Comparison of ENCODE assay signal across 9 mouse cellular contexts in the genomic region with DNA sequence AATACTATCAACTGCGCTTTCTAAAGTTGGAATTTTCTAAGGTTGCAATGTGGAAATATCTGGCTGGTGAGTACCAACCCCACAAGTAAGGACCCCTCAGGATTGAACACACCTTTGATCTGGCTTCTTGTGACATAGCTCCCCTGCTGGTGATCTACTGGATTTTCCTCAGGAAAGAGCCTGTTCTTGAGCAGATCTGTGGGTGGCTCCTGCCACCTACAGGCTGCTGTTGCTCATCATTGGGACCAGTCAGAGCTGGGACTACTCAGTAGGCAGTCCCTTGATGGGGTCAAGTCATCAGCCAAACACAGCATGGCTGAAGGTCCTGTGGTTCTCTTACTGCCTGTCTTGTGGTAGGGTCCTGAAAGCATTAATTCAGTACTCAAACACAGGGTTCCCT. TPM values are rescaled to one million over a fixed set of nuclear protein-coding genes. Genes with fewer than 3 reads are reported as not detected.
DNase-seq lines count a peak whose midpoint lies in the region; ATAC-seq and TF ChIP-seq lines count a peak whose summit lies in the region.
"Had no signal": no experiment of that assay in that cellular context is flagged by ENCODE, and none has a peak within 500 bp of the region (broad histone marks: within the 10 kb centered on the region; RNA-seq: fewer than 3 reads in every experiment).

No protein-coding gene starts in this region.

- H3K9ac ChIP-seq in forebrain, postnatal 0 days = no peak overlapping the region

- no peak overlapping the region for H3K4me3 ChIP-seq in G1E (ENCODE audit: low read depth, low read length)
- H3K4me3 ChIP-seq in forebrain, postnatal 0 days (ENCODE audit: low read depth, low read length) = no peak overlapping the region

- peaks cover 66% of the 10 kb centered on the region for H3K27me3 ChIP-seq in G1E (ENCODE audit: insufficient read depth, low read length)
- 0 out of 2 replicates have a peak, but pooled peaks cover 3% of the 10 kb centered on the region for H3K27me3 ChIP-seq in forebrain, postnatal 0 days (ENCODE audit: insufficient read depth, low read length)

- ATAC-seq in G1E (ENCODE audit: extremely low read depth, insufficient number of reproducible peaks, low FRiP score, poor library complexity, severe bottlenecking) = peak; percentile 74
- ATAC-seq in forebrain, postnatal 0 days = peak; percentile 75
- peak; percentile 82 for ATAC-seq in neutrophil, adult 5-6 weeks (ENCODE audit: extremely low read depth, insufficient number of reproducible peaks, low FRiP score, poor library complexity, severe bottlenecking)

- 47% methylated on average over 1 of the region's 1 CpGs for WGBS in forebrain, postnatal 0 days

- H3K27ac ChIP-seq in forebrain, postnatal 0 days (ENCODE audit: low read depth, low read length) = no peak overlapping the region

- H3K9me3 ChIP-seq in G1E (replicated peaks) = no peaks in the 10 kb centered on the region
- H3K9me3 ChIP-seq in forebrain, postnatal 0 days (ENCODE audit: low read length) = no peaks in the 10 kb centered on the region
- H3K9me3 ChIP-seq: megakaryocyte, embryonic 14.5 days had no signal

- no peaks in the 10 kb centered on the region for H3K36me3 ChIP-seq in G1E (replicated peaks)
- peaks cover 2% of the 10 kb centered on the region; the same call in 1 of the 2 replicates for H3K36me3 ChIP-seq in forebrain, postnatal 0 days (ENCODE audit: insufficient read depth)

- peaks cover 17% of the 10 kb centered on the region for H3K4me1 ChIP-seq in G1E (ENCODE audit: insufficient read depth, low read depth, low read length)
- H3K4me1 ChIP-seq in forebrain, postnatal 0 days (ENCODE audit: insufficient read depth) = peaks cover 21% of the 10 kb centered on the region

- H3K4me2 ChIP-seq in forebrain, postnatal 0 days (ENCODE audit: low read depth) = no peak overlapping the region

- DNase-seq in G1E (ENCODE audit: low spot score) = peak; percentile 73
- DNase-seq in cerebellum, adult 11 months = peak; percentile 60
- DNase-seq in forebrain, postnatal 0 days = peak; percentile 85
- peak; percentile 81 for DNase-seq in heart, postnatal 4 days
- DNase-seq in layer of hippocampus, adult 18-20 months (ENCODE audit: low spot score in 2 of 2) = peak; percentile 76 to 88
- peak; percentile 81 to 89 for DNase-seq in lung, adult 18-20 months
- peak; percentile 89 for DNase-seq in thymus, postnatal 0 days (ENCODE audit: low spot score)

- TF ChIP-seq CTCF in G1E (IDR thresholded peaks at IDR 0.05; ENCODE audit: low read depth, low read length) = peak; percentile 42; the same call in 1 of the 2 replicates
- peak; percentile 98 for TF ChIP-seq CTCF in forebrain, postnatal 0 days (IDR thresholded peaks at IDR 0.05; ENCODE audit: low read depth)

RNA-seq across cellular contexts. Expression of a gene that starts 1.3 kb away (rescaled TPM):
- not detected in 2 replicates for total RNA-seq in G1E (2014; fragmentation: Nextera tagmentation)
- 1.2 TPM in 2 replicates for total RNA-seq in G1E (2017)
- 0.28 and 0.32 TPM in 2 replicates for polyA plus RNA-seq in G1E (2012)
- 51.1 and 55.6 TPM in 2 replicates for total RNA-seq in forebrain, postnatal 0 days (2014; rRNA removed)
- 53.8 and 57.5 TPM in 2 replicates for polyA plus RNA-seq in forebrain, postnatal 0 days (2015; fragmentation: Nextera tagmentation; extraction: Ambion mirVana)
- 10 to 100 TPM in 1 of 2 experiments, 1 to 10 TPM in 1; 9.9 to 11.1 TPM for total RNA-seq in heart, postnatal 4 days (2021)
- total RNA-seq in layer of hippocampus, adult 18-20 months (2021) = 10 to 100 TPM; 48.3 to 55.1 TPM
- 18.4 and 24.7 TPM in 2 replicates for total RNA-seq in neutrophil, adult 5-6 weeks (2017)
- 8.5 and 9.8 TPM in 2 replicates for polyA plus RNA-seq in thymus, postnatal 0 days (2015; fragmentation: Nextera tagmentation; extraction: Ambion mirVana)

RNA-seq across cellular contexts. Expression of a gene that starts 7.3 kb away (rescaled TPM):
- total RNA-seq in G1E (2014; fragmentation: Nextera tagmentation) = not detected in 2 replicates
- 0.05 TPM in 1 of 2 replicates, not detected in the other for total RNA-seq in G1E (2017)
- 0.04 TPM in 1 of 2 replicates, not detected in the other for polyA plus RNA-seq in G1E (2012)
- total RNA-seq in forebrain, postnatal 0 days (2014; rRNA removed) = 5.4 and 8.9 TPM in 2 replicates
- 8.6 and 11.1 TPM in 2 replicates for polyA plus RNA-seq in forebrain, postnatal 0 days (2015; fragmentation: Nextera tagmentation; extraction: Ambion mirVana)
- total RNA-seq in heart, postnatal 4 days (2021) = 10 to 100 TPM; 75.9 to 80.3 TPM
- 10 to 100 TPM; 11.3 to 12.6 TPM for total RNA-seq in layer of hippocampus, adult 18-20 months (2021)
- total RNA-seq in neutrophil, adult 5-6 weeks (2017) = not detected in 2 replicates
- polyA plus RNA-seq in thymus, postnatal 0 days (2015; fragmentation: Nextera tagmentation; extraction: Ambion mirVana) = 13.9 and 14.1 TPM in 2 replicates

RNA-seq across cellular contexts. Expression of a gene that starts 15.0 kb away (rescaled TPM):
- 62.5 TPM in 2 replicates for total RNA-seq in G1E (2014; fragmentation: Nextera tagmentation)
- total RNA-seq in G1E (2017) = 49.6 and 52.4 TPM in 2 replicates
- 52.2 and 65.5 TPM in 2 replicates for polyA plus RNA-seq in G1E (2012)
- total RNA-seq in forebrain, postnatal 0 days (2014; rRNA removed) = 43.7 and 50.2 TPM in 2 replicates
- polyA plus RNA-seq in forebrain, postnatal 0 days (2015; fragmentation: Nextera tagmentation; extraction: Ambion mirVana) = 56.4 and 57.4 TPM in 2 replicates
- total RNA-seq in heart, postnatal 4 days (2021) = 10 to 100 TPM; 11.3 to 15.8 TPM
- 10 to 100 TPM; 41.7 to 47.2 TPM for total RNA-seq in layer of hippocampus, adult 18-20 months (2021)
- total RNA-seq in neutrophil, adult 5-6 weeks (2017) = 175 and 197 TPM in 2 replicates
- 80.7 and 97.8 TPM in 2 replicates for polyA plus RNA-seq in thymus, postnatal 0 days (2015; fragmentation: Nextera tagmentation; extraction: Ambion mirVana)

RNA-seq across cellular contexts. Expression of a gene that starts 19.5 kb away (rescaled TPM):
- total RNA-seq in G1E (2014; fragmentation: Nextera tagmentation) (not detected in 2 replicates), G1E (2017) (not detected in 2 replicates)
- not detected in 2 replicates for polyA plus RNA-seq in G1E (2012)
- total RNA-seq in forebrain, postnatal 0 days (2014; rRNA removed) = not detected in 2 replicates
- not detected in 2 replicates for polyA plus RNA-seq in forebrain, postnatal 0 days (2015; fragmentation: Nextera tagmentation; extraction: Ambion mirVana)
- not detected for total RNA-seq in heart, postnatal 4 days (2021)
- total RNA-seq in layer of hippocampus, adult 18-20 months (2021) = not detected
- total RNA-seq in neutrophil, adult 5-6 weeks (2017) = not detected in 2 replicates
- not detected in 2 replicates for polyA plus RNA-seq in thymus, postnatal 0 days (2015; fragmentation: Nextera tagmentation; extraction: Ambion mirVana)

RNA-seq across cellular contexts. Expression of a gene that starts 21.9 kb away (rescaled TPM):
- not detected in 2 replicates for total RNA-seq in G1E (2014; fragmentation: Nextera tagmentation)
- total RNA-seq in G1E (2017) = not detected in 2 replicates
- polyA plus RNA-seq in G1E (2012) = 0.12 TPM in 1 of 2 replicates, not detected in the other
- total RNA-seq in forebrain, postnatal 0 days (2014; rRNA removed) = not detected in 2 replicates
- not detected in 2 replicates for polyA plus RNA-seq in forebrain, postnatal 0 days (2015; fragmentation: Nextera tagmentation; extraction: Ambion mirVana)
- total RNA-seq in heart, postnatal 4 days (2021) = not detected
- 1 to 10 TPM in 1 of 2 experiments, under 1 TPM in 1; 0.91 to 2.1 TPM for total RNA-seq in layer of hippocampus, adult 18-20 months (2021)
- not detected in 2 replicates for total RNA-seq in neutrophil, adult 5-6 weeks (2017)
- polyA plus RNA-seq in thymus, postnatal 0 days (2015; fragmentation: Nextera tagmentation; extraction: Ambion mirVana) = 0.18 and 0.44 TPM in 2 replicates
